ENCODE assay signal across 29 mouse cellular contexts in the genomic region with DNA sequence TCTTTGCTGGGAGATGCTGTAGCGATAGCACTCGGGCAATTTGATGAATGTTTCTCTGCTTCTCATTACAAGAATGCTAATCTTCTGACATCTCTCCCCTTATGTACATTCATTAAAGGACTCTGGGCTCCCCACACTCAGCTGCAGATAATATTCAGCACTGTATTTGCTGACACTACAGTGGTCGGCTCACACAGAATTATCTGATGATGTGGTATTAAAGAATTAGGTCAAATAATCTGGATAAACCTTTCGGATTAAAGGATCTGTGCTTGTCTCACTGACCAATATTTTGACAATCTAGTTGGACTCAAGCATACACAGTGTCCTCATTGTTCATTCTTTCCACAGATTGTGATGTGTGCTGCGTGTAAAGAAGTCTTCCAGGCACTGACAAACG.
DNase-seq lines count a peak whose midpoint lies in the region; ATAC-seq and TF ChIP-seq lines count a peak whose summit lies in the region.
"Had no signal": no experiment of that assay in that cellular context is flagged by ENCODE, and none has a peak within 500 bp of the region (broad histone marks: within the 10 kb centered on the region; RNA-seq: fewer than 3 reads in every experiment).

No protein-coding gene starts in this region.

- no peaks in the 10 kb centered on the region for H3K36me3 ChIP-seq in heart, adult 2 months (ENCODE audit: control insufficient read depth, insufficient read depth, low read length)
- no peaks in the 10 kb centered on the region for H3K36me3 ChIP-seq in forebrain, embryonic 13.5 days (ENCODE audit: poor library complexity, severe bottlenecking)
- H3K36me3 ChIP-seq: embryonic facial prominence, embryonic 13.5 days; embryonic facial prominence, embryonic 15.5 days; forebrain, embryonic 10.5 days; forebrain, embryonic 12.5 days; forebrain, embryonic 15.5 days; G1E had no signal

- H3K27me3 ChIP-seq in heart, adult 2 months (ENCODE audit: control insufficient read depth, insufficient read depth, low read length) = no peaks in the 10 kb centered on the region
- no peaks in the 10 kb centered on the region for H3K27me3 ChIP-seq in forebrain, embryonic 13.5 days
- H3K27me3 ChIP-seq: CH12.LX; embryonic facial prominence, embryonic 15.5 days; forebrain, embryonic 15.5 days had no signal

- H3K79me2 ChIP-seq in heart, adult 2 months (replicated peaks; ENCODE audit: control insufficient read depth, insufficient read depth, low read length) = no peaks in the 10 kb centered on the region

- TF ChIP-seq CTCF in heart, adult 2 months (IDR thresholded peaks at IDR 0.05) = no peak

- no peaks in the 10 kb centered on the region for H3K4me1 ChIP-seq in heart, adult 2 months (ENCODE audit: control insufficient read depth, insufficient read depth, low read length)
- peaks cover 8% of the 10 kb centered on the region; the same call in 1 of the 2 replicates for H3K4me1 ChIP-seq in forebrain, embryonic 13.5 days
- H3K4me1 ChIP-seq: embryonic facial prominence, embryonic 13.5 days; embryonic facial prominence, embryonic 15.5 days; forebrain, embryonic 12.5 days had no signal

- intact Hi-C loops in heart, adult 2 months (cut with DNase I) = loop anchor here (10.0 kb wide), 1 partner anchor 1556 kb away; no protein-coding TSS in a partner anchor

- WGBS in heart, adult 2 months = 58% methylated on average over 6 of the region's 6 CpGs
- WGBS in forebrain, embryonic 13.5 days = 52% methylated on average over 6 of the region's 6 CpGs

- no peak for TF ChIP-seq EP300 in heart, adult 2 months (IDR thresholded peaks at IDR 0.05; ENCODE audit: insufficient read depth, low read depth, low read length)

- no peak for TF ChIP-seq POLR2A in heart, adult 2 months (IDR thresholded peaks at IDR 0.05; ENCODE audit: insufficient read depth, low read depth, low read length)

- no peak for ATAC-seq in forebrain, embryonic 13.5 days
- ATAC-seq: CD4-positive, CD25-positive, alpha-beta regulatory T cell, adult 4 months; forebrain, embryonic 15.5 days; forebrain, postnatal 0 days had no signal

- no peak overlapping the region for H3K4me3 ChIP-seq in heart, adult 2 months
- H3K4me3 ChIP-seq in forebrain, embryonic 13.5 days = no peak overlapping the region
- H3K4me3 ChIP-seq: embryonic facial prominence, embryonic 13.5 days; embryonic facial prominence, embryonic 15.5 days; erythroblast, embryonic 14.5 days; forebrain, embryonic 10.5 days; forebrain, embryonic 12.5 days; forebrain, embryonic 15.5 days had no signal

- H3K27ac ChIP-seq in heart, adult 2 months = no peak overlapping the region
- H3K27ac ChIP-seq in forebrain, embryonic 13.5 days = no peak overlapping the region
- H3K27ac ChIP-seq: embryonic facial prominence, embryonic 13.5 days; embryonic facial prominence, embryonic 15.5 days; forebrain, embryonic 10.5 days; forebrain, embryonic 12.5 days; forebrain, embryonic 15.5 days had no signal

- no peaks in the 10 kb centered on the region for H3K9me3 ChIP-seq in forebrain, embryonic 13.5 days (replicated peaks)
- H3K9me3 ChIP-seq: embryonic facial prominence, embryonic 13.5 days; embryonic facial prominence, embryonic 15.5 days; forebrain, embryonic 10.5 days; forebrain, embryonic 12.5 days; forebrain, embryonic 15.5 days had no signal

- DNase-seq in heart, adult 11 months = peak; percentile 55
- no peak for DNase-seq in heart, adult 2 months
- peak; percentile 17 for DNase-seq in Muller cell, postnatal 12 days (ENCODE audit: inconsistent ontology term)
- DNase-seq in retina, adult 2 months (ENCODE audit: low read depth, low spot score) = peak; percentile 32
- peak; percentile 77 for DNase-seq in retina, postnatal 1 day
- no peak for DNase-seq in right cerebral cortex, adult 2 months (ENCODE audit: low spot score in 2 of 2)
- DNase-seq in adrenal gland, adult 18-20 months (ENCODE audit: low spot score in 2 of 2) = no peak
- DNase-seq: adrenal gland, adult 8-10 months; adrenal gland, postnatal 14 days; adrenal gland, postnatal 36 days; B cell, adult 2 months; cerebellum, adult 11 months; cerebellum, adult 18-20 months; cerebellum, adult 8-10 months; cerebellum, adult 9-11 months; cerebellum, postnatal 14 days; cerebellum, postnatal 36 days; embryo, embryonic 11 days; forebrain, postnatal 0 days had no signal

- no peak overlapping the region for H3K4me2 ChIP-seq in forebrain, embryonic 13.5 days
- H3K4me2 ChIP-seq: embryonic facial prominence, embryonic 13.5 days; embryonic facial prominence, embryonic 15.5 days; forebrain, embryonic 12.5 days; forebrain, embryonic 15.5 days had no signal

- no peak overlapping the region for H3K9ac ChIP-seq in heart, adult 2 months (ENCODE audit: low read depth, low read length)
- no peak overlapping the region; the same call in 1 of the 2 replicates for H3K9ac ChIP-seq in forebrain, embryonic 13.5 days
- H3K9ac ChIP-seq: embryonic facial prominence, embryonic 13.5 days; embryonic facial prominence, embryonic 15.5 days; forebrain, embryonic 12.5 days; forebrain, embryonic 15.5 days; forebrain, postnatal 0 days had no signal

Comparison
In these comparisons a context has a peak if more than half of its experiments do, and no peak if none do; other contexts are left out.
1. DNase-seq: peak in heart, adult 11 months (single experiment), Muller cell, postnatal 12 days (single experiment), retina, adult 2 months (single experiment) and retina, postnatal 1 day (single experiment); none in heart, adult 2 months (0 of 2), right cerebral cortex, adult 2 months (0 of 2) and adrenal gland, adult 18-20 months (0 of 2).